Mouse (Mus musculus) layer of hippocampus, adult 8-10 months (tissue): ENCODE measurements around the gene Capn6. TPM values are rescaled to one million over a fixed set of nuclear protein-coding genes. Genes with fewer than 3 reads are reported as not detected.

ENCODE experiments used
- DNase-seq, 2 experiments: peaks; one replicate each; pipeline ENCODE4 v3.0.0; 2022; ENCODE audit warnings: low spot score in 2 of 2
- microRNA-seq, 2 experiments: library from miRNA; unstranded; fragments of <30 nt; microRNA quantifications; one replicate each; pipeline ENCODE4 v1.2.0; 2022
- total RNA-seq, 4 experiments: library from RNA; stranded (reverse); gene quantifications; 2 replicates each; pipeline ENCODE4 v1.2.4; 2022

Gene Capn6
- total RNA-seq: 1 to 10 TPM in 1 of 4 experiments, under 1 TPM in 3; 0.48 to 1.3 (median 0.74) TPM

- DNase-seq: no peak
Measured at GRCm38 (mm10) chrX:143827212-143827611, at the start of gene Capn6. Capn6 (minus strand) TSS chrX:143827414.

DNA sequence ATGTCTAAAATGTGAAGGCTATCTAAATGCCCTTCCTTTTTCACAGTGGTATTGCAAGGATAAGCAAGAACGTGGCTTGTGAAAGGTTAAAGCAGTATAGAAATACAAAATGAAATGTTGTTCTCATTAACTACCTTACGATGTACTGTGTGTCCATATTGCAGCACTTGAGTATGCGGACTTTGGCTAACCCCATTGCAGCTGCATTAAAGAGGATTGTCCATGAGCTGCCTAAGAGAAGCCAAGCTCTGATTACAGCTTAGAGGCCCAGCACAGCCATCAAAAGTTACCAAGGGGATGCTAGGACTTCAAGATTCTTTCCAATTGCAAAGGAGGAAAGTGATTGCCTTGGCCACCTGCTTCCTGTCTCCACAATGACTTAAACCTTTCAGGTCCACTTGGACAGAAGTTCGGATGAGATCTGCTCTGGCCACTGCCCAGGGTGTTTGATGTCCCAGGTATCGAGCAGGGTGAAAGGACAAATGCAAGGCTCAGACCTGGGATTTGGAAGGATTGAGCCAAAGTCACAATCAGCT lies 40.0 kb upstream of the Capn6 start:
- DNase-seq: no peak

- no peak for DNase-seq
Measured at GRCm38 (mm10) chrX:143851351-143851750, 24.1 kb upstream of the Capn6 start.

- DNase-seq: no peak
Measured at GRCm38 (mm10) chrX:143849969-143850368, 22.8 kb upstream of the Capn6 start.

GRCm38 (mm10) chrX:143846637-143847036 lies 19.4 kb upstream of the Capn6 start:
- DNase-seq: no peak

- DNase-seq: no peak
Measured at GRCm38 (mm10) chrX:143826521-143826920, 693 bp downstream of the Capn6 start.

GRCm38 (mm10) chrX:143818961-143819360 lies 8.3 kb downstream of the Capn6 start:
- DNase-seq: no peak

DNA sequence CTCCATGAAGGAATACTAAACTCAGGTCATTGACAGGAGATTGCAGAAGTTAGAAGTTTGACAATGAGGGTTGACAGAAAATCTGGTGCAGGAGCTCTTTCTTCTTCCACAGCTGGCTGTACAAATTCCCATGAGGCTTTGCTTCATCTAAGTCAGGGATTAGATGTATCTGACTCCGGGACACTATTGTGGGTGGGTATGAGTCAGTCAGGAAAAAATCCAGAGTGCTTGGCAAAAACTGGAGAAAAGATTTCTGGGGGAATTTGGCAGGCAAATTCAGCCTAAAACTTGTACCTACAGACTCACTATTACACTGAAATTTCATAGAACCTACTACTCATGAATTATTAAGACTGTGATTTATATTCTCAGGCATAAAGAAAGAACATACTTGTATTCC lies 11.3 kb downstream of the Capn6 start:
- DNase-seq: no peak

DNA sequence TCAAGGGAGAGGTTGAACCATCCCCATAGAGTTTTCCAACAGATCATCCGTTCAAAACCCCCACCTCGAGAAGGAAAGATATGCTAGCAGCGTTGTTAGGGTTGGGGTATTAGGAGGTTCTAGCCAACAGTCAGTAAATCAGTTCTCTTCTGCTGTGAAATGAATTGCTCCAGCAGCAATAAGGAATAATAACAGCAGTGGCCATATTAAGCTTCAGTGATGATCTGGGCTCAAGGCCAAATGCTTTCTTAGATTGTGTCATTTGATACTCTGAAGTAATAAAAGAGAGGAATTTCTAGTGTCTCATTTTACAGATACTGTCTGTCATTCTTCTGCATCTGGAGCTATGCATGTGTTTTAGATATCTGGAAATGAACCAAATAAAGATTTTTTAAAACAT lies 64.7 kb downstream of the Capn6 start:
- DNase-seq: no peak

Small RNA genes within 50 kb of the gene (microRNA-seq; reads per million reads assigned to microRNA genes)
- 0 reads per million in 2 experiments for gene Gm47298

Other genes starting within 250 kb of the Capn6 start
- gene Dcx, start 105.9 kb upstream of the Capn6 start, total RNA-seq: 10 to 100 TPM; 12.0 to 15.3 (median 12.5) TPM